Mouse (Mus musculus): ENCODE data around the gene Fndc3b.

The Fndc3b gene

GRCm38 (mm10) chr3:27389923-27390322, 321.2 kb downstream of the Fndc3b start:
- DNase-seq (ENCODE audit: low read depth, low spot score), result no peak
- H3K27me3 ChIP-seq (ENCODE audit: control insufficient read depth, insufficient read depth, low read length, poor library complexity, severe bottlenecking), result no peaks in the 10 kb centered on the region; the same call in 1 of the 2 replicates
- no peaks in the 10 kb centered on the region for H3K36me3 ChIP-seq (ENCODE audit: control insufficient read depth, insufficient read depth, low read length, poor library complexity, severe bottlenecking)

GRCm38 (mm10) chr3:27384836-27385235, 326.3 kb downstream of the Fndc3b start:
- no peak for DNase-seq (ENCODE audit: low read depth, low spot score)
- no peaks in the 10 kb centered on the region for H3K36me3 ChIP-seq (ENCODE audit: control insufficient read depth, insufficient read depth, low read length, poor library complexity, severe bottlenecking)
- H3K27me3 ChIP-seq (ENCODE audit: control insufficient read depth, insufficient read depth, low read length, poor library complexity, severe bottlenecking), result no peaks in the 10 kb centered on the region

- H3K36me3 ChIP-seq (ENCODE audit: control insufficient read depth, insufficient read depth, low read length, poor library complexity, severe bottlenecking), result no peaks in the 10 kb centered on the region
- H3K27me3 ChIP-seq (ENCODE audit: control insufficient read depth, insufficient read depth, low read length, poor library complexity, severe bottlenecking), result no peaks in the 10 kb centered on the region
- DNase-seq (ENCODE audit: low read depth, low spot score), result no peak
Observed at GRCm38 (mm10) chr3:27377935-27378334, 333.2 kb downstream of the Fndc3b start.

DNA sequence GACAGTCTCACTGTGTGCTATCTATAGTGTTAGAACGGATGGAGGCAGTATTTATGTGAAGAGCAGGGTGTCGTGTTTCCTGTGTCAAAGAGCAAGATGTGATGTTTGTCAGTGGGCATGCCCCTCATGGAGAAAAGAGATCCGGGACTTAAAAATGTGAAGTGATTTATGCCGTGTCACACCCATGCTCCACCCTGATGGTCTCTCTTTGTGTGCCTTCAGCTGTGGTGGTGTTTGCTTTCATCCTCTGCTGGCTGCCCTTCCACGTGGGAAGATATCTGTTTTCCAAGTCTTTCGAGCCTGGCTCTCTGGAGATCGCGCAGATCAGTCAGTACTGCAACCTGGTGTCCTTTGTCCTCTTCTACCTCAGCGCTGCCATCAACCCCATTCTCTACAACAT, 336.7 kb downstream of the Fndc3b start:
- no peaks in the 10 kb centered on the region for H3K36me3 ChIP-seq (ENCODE audit: control insufficient read depth, insufficient read depth, low read length, poor library complexity, severe bottlenecking)
- DNase-seq (ENCODE audit: low read depth, low spot score), result no peak

DNA sequence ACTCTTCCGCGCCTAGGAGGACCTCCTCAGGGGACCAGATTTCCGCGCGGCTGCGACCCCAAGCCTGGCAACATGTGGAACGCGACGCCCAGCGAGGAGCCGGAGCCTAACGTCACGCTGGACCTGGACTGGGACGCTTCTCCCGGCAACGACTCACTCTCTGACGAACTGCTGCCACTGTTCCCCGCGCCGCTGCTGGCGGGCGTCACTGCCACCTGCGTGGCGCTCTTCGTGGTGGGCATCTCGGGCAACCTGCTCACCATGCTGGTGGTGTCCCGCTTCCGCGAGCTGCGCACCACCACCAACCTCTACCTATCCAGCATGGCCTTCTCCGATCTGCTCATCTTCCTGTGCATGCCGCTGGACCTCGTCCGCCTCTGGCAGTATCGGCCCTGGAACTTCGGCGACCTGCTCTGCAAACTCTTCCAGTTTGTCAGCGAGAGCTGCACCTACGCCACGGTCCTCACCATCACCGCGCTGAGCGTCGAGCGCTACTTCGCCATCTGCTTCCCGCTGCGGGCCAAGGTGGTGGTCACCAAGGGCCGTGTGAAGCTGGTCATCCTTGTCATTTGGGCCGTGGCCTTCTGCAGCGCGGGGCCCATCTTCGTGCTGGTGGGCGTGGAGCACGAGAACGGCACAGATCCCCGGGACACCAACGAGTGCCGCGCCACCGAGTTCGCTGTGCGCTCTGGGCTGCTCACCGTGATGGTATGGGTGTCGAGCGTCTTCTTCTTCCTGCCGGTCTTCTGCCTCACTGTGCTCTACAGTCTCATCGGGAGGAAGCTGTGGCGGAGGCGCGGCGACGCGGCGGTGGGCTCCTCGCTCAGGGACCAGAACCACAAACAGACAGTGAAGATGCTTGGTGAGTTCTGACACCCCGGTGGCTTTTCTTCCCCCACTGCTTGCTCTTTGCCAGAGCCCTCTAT, 339.1 kb downstream of the Fndc3b start:
- no peaks in the 10 kb centered on the region for H3K27me3 ChIP-seq (ENCODE audit: control insufficient read depth, insufficient read depth, low read length, poor library complexity, severe bottlenecking)
- H3K36me3 ChIP-seq (ENCODE audit: control insufficient read depth, insufficient read depth, low read length, poor library complexity, severe bottlenecking), result no peaks in the 10 kb centered on the region
- DNase-seq (ENCODE audit: low read depth, low spot score), result no peak

More for the DNA sequence above, 336.7 kb downstream of the Fndc3b start:
- no peaks in the 10 kb centered on the region for H3K27me3 ChIP-seq (ENCODE audit: control insufficient read depth, insufficient read depth, low read length, poor library complexity, severe bottlenecking)

DNA sequence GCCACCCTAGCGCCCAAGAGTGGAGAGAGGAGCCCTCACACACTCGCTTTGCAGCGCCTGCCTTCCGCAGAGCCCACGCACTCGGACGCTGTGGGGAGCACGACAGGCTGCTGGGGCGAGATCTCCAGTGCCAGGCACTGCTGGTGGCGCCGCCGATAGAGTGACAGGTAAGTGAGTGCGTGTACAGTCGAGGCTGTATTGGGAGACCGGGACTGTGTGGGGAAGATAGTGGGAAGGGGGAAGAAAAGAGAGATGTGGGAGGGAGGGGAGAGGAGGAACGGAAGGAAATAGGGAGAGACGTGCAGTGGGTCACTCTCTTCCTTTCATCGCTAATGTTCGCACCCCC, 339.9 kb downstream of the Fndc3b start, which contains the start of gene Ghsr:
Gene Ghsr (plus strand): TSS at position 76 of the 346 bp plus-strand sequence.
- Histone ChIP-seq H3K27me3 (ENCODE audit: control insufficient read depth, insufficient read depth, low read length, poor library complexity, severe bottlenecking) (no peaks in the 10 kb centered on the region), H3K36me3 (ENCODE audit: control insufficient read depth, insufficient read depth, low read length, poor library complexity, severe bottlenecking) (no peaks in the 10 kb centered on the region)
- no peak for DNase-seq (ENCODE audit: low read depth, low spot score)

- Histone ChIP-seq H3K27me3 (ENCODE audit: control insufficient read depth, insufficient read depth, low read length, poor library complexity, severe bottlenecking) (no peaks in the 10 kb centered on the region), H3K36me3 (ENCODE audit: control insufficient read depth, insufficient read depth, low read length, poor library complexity, severe bottlenecking) (no peaks in the 10 kb centered on the region)
- no peak for DNase-seq (ENCODE audit: low read depth, low spot score)
Observed at GRCm38 (mm10) chr3:27370582-27371275, 340.4 kb downstream of the Fndc3b start.

GRCm38 (mm10) chr3:27370125-27370524, 341.0 kb downstream of the Fndc3b start:
- no peak for DNase-seq (ENCODE audit: low read depth, low spot score)
- Histone ChIP-seq H3K36me3 (ENCODE audit: control insufficient read depth, insufficient read depth, low read length, poor library complexity, severe bottlenecking) (no peaks in the 10 kb centered on the region), H3K27me3 (ENCODE audit: control insufficient read depth, insufficient read depth, low read length, poor library complexity, severe bottlenecking) (no peaks in the 10 kb centered on the region)
